Mouse (Mus musculus) midbrain, embryonic 16.5 days (tissue): Measurements from ENCODE around the gene Cdkl1. TPM values are rescaled to one million over a fixed set of nuclear protein-coding genes. Genes with fewer than 3 reads are reported as not detected.

Source experiments
- ATAC-seq: fragments of 200-750 bp; cut with Nextera tagmentation; 2 replicates; pipeline ENCODE4 v1.8.0; 2017; ENCODE audit warnings: moderate TSS enrichment
- H3K27ac ChIP-seq: fragments of 300-500 bp; sonication (generic); 2 replicates; pipeline ENCODE4 v1.5.1; 2014; ENCODE audit warnings: mild to moderate bottlenecking, low read length, mixed read lengths
- H3K27me3 ChIP-seq: fragments of 300-500 bp; sonication (generic); 2 replicates; pipeline ENCODE4 v1.6.1; 2014; ENCODE audit warnings: low read depth, low read length, mixed read lengths; ENCODE audit not compliant: control insufficient read depth, insufficient read depth
- H3K36me3 ChIP-seq: fragments of 300-500 bp; sonication (generic); 2 replicates; pipeline ENCODE4 v1.6.1; 2014; ENCODE audit warnings: mild to moderate bottlenecking, low read length, moderate library complexity, mixed read lengths; ENCODE audit not compliant: control insufficient read depth, insufficient read depth
- H3K4me1 ChIP-seq: fragments of 300-500 bp; sonication (generic); 2 replicates; pipeline ENCODE4 v1.6.1; 2014; ENCODE audit warnings: mild to moderate bottlenecking, low read length, mixed read lengths; ENCODE audit not compliant: control insufficient read depth, insufficient read depth
- H3K4me2 ChIP-seq: fragments of 300-500 bp; sonication (generic); 2 replicates; pipeline ENCODE4 v1.6.1; 2014; ENCODE audit warnings: mild to moderate bottlenecking, low read length, mixed read lengths
- H3K4me3 ChIP-seq: fragments of 300-500 bp; sonication (generic); 2 replicates; pipeline ENCODE4 v1.5.1; 2014; ENCODE audit warnings: low read depth, mild to moderate bottlenecking, low read length, moderate library complexity, mixed read lengths
- H3K9ac ChIP-seq: fragments of 300-500 bp; sonication (generic); 2 replicates; pipeline ENCODE4 v1.6.1; 2014; ENCODE audit warnings: low read depth, low read length, mixed read lengths
- H3K9me3 ChIP-seq: fragments of 300-500 bp; sonication (generic); replicated peaks from 2 replicates; pipeline ENCODE4 v1.6.1; 2014; ENCODE audit warnings: mild to moderate bottlenecking, low read length, mixed read lengths; ENCODE audit not compliant: control insufficient read depth, poor library complexity, severe bottlenecking
- WGBS: fragments of 180-500 bp; shearing (Covaris S2); extraction: QIAGEN DNeasy Blood & Tissue Kit; methylation state at CpG from one replicate; pipeline ENCODE4 v1.1.7; 2014; 5-methylcytosine and 5-hydroxymethylcytosine counted together
- polyA plus RNA-seq: library from polyadenylated mRNA; unstranded; fragments of >200 nt; fragmentation: Nextera tagmentation; extraction: Ambion mirVana; gene quantifications from 2 replicates; pipeline ENCODE4 v1.2.1, GENCODE M21; 2015

Cdkl1 gene
- polyA plus RNA-seq, 1 experiment from 2014 or later, result 13.7 TPM

DNA sequence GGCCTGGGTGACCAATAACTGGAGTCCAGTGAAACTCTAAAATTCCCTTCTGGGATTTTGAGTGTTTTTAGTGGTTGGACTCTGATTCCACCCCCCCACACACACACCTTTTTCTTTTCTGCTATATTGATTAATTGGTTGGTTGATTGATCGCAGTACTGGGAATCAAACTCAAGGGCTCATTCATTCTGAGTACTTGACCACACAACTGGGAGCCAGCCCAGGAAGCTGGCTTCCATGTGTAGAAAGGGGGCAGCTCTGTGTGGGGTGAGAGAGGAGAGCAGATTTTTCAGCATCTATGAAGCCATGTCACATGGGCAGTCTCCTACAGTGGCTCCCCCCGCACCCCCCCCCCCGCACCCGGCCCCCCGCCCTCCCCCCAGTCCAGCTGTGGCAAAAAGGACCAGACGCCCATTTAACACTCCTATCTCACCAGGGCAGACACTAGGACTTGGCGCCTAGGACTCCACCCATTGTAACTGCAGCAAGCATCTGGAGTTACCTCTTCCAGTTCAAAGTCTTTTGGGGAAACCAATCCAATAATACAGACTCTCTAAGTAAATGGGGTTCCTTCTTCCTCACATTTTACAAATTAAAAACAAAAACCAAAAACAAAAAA lies 31.7 kb downstream of the Cdkl1 start:
- 58% methylated on average over 7 of the region's 7 CpGs for WGBS
- Histone ChIP-seq H3K4me3 (no peak overlapping the region), H3K27me3 (no peaks in the 10 kb centered on the region), H3K4me2 (no peak overlapping the region), H3K9ac (no peak overlapping the region), H3K4me1 (peaks cover 9% of the 10 kb centered on the region), H3K27ac (no peak overlapping the region), H3K9me3 (no peaks in the 10 kb centered on the region), H3K36me3 (no peaks in the 10 kb centered on the region)
- no peak for ATAC-seq

DNA sequence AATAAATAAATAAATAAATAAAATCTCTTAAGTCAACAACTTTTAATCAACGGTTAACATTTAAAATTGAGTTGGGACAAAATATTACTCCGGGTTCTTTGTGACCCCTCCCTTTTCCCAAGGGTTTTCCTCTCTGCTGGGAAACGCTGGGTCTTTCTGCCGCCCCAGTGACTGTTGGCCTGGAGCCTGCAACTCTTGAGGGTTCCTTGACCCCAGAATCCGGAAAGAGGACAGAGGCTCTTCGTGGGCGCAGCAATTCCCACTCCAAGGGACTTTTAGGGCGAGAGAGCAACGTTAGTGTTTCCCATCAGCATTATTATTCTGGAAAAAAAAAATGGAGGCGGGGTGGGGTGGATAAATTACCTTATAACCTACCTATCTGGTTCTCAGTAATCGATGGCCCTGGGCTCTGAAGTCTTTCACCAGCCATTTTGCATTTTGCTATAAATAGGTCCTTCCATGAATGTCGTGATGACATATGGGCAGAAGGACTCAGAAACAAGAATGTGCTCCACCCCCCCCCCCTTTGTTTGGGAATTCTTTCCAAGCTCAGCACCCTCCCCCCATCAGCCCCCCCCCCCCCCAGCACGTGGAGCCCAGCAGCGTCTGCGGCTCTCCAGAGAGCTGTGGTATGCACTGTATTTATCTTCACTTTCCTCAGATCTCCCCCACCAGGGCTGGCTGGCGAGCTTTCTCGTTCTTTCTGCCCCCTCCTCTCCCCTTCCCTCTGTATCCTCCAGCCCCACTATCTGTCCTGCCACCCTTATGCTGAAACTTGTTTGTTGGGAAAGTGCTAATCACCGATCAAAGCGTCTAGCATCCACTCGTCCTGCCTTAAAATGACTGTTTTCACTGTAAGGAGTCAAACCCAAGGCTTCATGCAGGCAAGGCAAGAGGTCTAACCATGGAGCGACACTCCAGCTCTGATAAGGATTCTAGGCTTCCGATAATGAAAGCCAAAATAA lies 32.6 kb downstream of the Cdkl1 start:
- Histone ChIP-seq H3K4me2 (peak overlapping the region; percentile 50), H3K9ac (peak overlapping the region; percentile 25; the same call in 1 of the 2 replicates), H3K27ac (no peak overlapping the region), H3K4me3 (peak overlapping the region; percentile 6; the same call in 1 of the 2 replicates), H3K4me1 (peaks cover 9% of the 10 kb centered on the region), H3K27me3 (no peaks in the 10 kb centered on the region), H3K36me3 (no peaks in the 10 kb centered on the region), H3K9me3 (no peaks in the 10 kb centered on the region)
- 12% methylated on average over 21 of the region's 22 CpGs for WGBS
- ATAC-seq, result no peak

DNA sequence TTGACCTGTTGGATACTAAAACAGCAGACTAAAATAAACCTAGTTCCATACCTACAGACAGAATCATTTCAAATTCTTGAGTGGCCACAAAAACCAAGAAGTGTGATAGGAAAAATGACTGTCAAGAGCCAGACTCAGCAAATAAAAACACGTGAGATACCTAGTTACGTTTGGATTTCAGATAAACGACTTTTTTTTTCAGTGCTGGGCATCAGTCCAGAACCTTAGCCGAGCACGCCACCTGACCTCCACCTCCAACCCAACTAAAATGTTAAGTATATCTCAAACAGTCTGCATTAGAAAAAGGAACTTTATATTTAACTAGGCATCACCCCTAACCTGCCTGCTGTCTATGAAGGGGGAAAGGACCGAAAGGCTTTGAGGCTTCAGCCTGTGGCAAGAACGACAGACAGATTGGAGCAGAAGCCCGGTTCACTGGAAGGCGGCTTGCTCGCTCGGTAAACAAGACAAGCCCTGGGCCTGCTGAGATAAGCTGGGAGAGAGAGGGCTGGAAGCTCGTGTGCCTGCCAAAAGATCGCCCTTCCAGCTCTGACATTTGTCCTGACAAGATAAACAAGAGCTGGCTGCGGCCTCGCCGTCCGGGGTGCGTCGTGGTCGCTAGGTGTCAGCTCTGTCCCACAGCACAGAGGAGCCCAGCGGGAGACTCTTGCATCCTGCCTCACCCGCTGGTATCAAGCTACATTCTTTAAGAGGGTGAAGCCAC lies 33.5 kb downstream of the Cdkl1 start:
- peak overlapping the region; percentile 31; the same call in 1 of the 2 replicates for H3K9ac ChIP-seq
- H3K9me3 ChIP-seq, result no peaks in the 10 kb centered on the region
- WGBS, result 16% methylated on average over 22 of the region's 22 CpGs
- peak overlapping the region; percentile 38 for H3K4me2 ChIP-seq
- ATAC-seq, result peak; percentile 94
- no peak overlapping the region; the same call in 1 of the 2 replicates for H3K27ac ChIP-seq
- H3K4me3 ChIP-seq, result 0 out of 2 replicates have a peak overlapping the region, but pooled peaks have one; percentile 5
- peaks cover 9% of the 10 kb centered on the region for H3K4me1 ChIP-seq
- H3K27me3 ChIP-seq, result no peaks in the 10 kb centered on the region
- H3K36me3 ChIP-seq, result no peaks in the 10 kb centered on the region

DNA sequence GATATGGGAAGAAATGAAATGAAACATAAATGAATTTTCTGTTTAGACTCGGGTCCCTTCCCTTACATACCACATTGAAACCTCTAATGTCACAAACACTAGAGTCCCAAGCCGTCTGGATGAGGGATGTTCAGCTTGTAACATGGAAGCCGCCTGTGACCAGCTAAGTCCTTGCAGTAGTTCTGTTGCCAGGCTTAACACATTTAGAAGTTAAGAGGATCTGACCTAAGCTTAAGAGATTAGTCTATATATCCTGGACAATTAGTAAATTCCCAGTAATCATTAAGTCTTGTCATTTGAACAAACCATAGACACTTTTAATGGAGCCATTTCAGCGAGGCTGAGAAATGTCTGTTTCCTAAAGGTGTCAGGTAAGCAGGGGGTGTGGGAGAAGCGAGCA lies 35.1 kb downstream of the Cdkl1 start:
- H3K36me3 ChIP-seq, result no peaks in the 10 kb centered on the region
- ATAC-seq, result no peak
- no peaks in the 10 kb centered on the region for H3K27me3 ChIP-seq
- 75% methylated on average over 5 of the region's 5 CpGs for WGBS
- H3K4me2 ChIP-seq, result no peak overlapping the region
- no peak overlapping the region for H3K27ac ChIP-seq
- no peak overlapping the region for H3K9ac ChIP-seq
- H3K4me3 ChIP-seq, result no peak overlapping the region
- H3K9me3 ChIP-seq, result no peaks in the 10 kb centered on the region
- peaks cover 9% of the 10 kb centered on the region for H3K4me1 ChIP-seq

DNA sequence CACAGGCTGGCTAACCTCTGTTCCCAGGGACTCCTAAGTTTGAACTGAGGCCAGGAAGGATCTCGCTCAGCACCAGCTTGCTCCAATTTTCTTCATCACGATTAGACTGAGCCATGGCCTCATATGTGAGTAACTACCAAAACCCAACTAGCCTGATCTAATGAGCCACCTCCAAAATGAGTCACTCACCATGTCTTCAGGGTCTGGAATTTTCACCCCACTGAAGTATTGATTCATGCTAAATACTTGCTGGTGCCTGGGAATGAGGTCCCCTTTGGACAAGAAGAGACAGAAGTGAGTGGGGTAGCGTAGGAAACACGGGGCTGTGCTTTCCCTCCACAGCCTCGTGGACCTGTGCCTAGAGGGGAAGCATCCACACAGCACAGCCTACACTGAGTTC lies 37.1 kb downstream of the Cdkl1 start:
- ATAC-seq, result no peak
- 85% methylated on average over 5 of the region's 5 CpGs for WGBS
- H3K27me3 ChIP-seq, result no peaks in the 10 kb centered on the region
- no peak overlapping the region for H3K27ac ChIP-seq
- no peak overlapping the region for H3K9ac ChIP-seq
- H3K36me3 ChIP-seq, result 0 out of 2 replicates have a peak, but pooled peaks cover 2% of the 10 kb centered on the region
- no peak overlapping the region for H3K4me2 ChIP-seq
- H3K9me3 ChIP-seq, result no peaks in the 10 kb centered on the region
- H3K4me1 ChIP-seq, result peaks cover 9% of the 10 kb centered on the region
- H3K4me3 ChIP-seq, result no peak overlapping the region

DNA sequence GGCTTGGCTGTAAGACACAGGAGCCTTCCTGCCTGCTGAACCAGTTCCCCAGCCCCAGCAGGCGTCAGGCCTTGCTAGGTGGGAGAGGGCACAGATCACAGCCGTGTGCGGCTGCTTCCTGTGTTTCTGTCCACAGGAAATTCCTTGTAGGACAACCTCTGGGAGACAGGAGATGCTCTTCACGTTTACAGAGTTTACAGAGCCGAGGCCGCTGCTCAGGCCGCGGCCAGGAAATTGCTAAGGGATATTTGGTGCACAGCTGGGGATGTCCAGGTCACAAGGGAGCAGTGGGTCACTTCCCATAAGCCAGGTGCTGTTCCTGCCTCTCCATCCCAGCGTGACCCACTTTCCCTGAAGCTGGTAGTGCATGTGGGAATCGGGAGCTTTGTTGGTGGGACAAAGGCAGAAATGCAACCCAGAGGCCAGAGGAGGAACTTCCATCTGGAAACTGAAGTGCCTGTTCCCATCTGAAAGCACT lies 39.2 kb downstream of the Cdkl1 start:
- no peak for ATAC-seq
- Histone ChIP-seq H3K4me3 (no peak overlapping the region), H3K9ac (no peak overlapping the region), H3K27ac (no peak overlapping the region), H3K4me2 (no peak overlapping the region), H3K4me1 (no peaks in the 10 kb centered on the region), H3K27me3 (no peaks in the 10 kb centered on the region), H3K36me3 (0 out of 2 replicates have a peak, but pooled peaks cover 3% of the 10 kb centered on the region), H3K9me3 (no peaks in the 10 kb centered on the region)
- WGBS, result 38% methylated on average over 10 of the region's 10 CpGs

DNA sequence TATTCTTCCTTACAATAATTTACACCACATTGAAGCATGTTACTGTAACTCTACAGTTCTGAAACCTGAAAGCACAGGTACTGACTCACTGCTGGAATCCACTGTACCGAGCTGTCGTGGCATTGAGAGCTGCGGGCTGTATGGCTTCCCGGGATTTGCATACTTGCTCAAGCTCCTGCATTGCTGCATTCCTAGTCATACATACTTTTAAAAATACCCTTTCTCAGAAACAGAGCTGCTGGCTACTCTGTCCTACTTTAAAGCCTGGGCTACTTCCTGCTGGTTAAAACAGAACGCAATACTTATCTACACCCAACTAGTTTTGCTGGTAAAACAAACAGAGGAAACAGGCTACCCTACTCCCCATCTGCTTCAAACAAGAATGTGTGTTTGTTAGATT lies 46.9 kb downstream of the Cdkl1 start:
- Histone ChIP-seq H3K9me3 (no peaks in the 10 kb centered on the region), H3K9ac (no peak overlapping the region), H3K4me3 (no peak overlapping the region), H3K4me1 (no peaks in the 10 kb centered on the region), H3K27ac (no peak overlapping the region), H3K36me3 (0 out of 2 replicates have a peak, but pooled peaks cover 3% of the 10 kb centered on the region), H3K4me2 (no peak overlapping the region), H3K27me3 (no peaks in the 10 kb centered on the region)
- WGBS, result 91% methylated on average over 5 of the region's 5 CpGs
- ATAC-seq, result no peak

DNA sequence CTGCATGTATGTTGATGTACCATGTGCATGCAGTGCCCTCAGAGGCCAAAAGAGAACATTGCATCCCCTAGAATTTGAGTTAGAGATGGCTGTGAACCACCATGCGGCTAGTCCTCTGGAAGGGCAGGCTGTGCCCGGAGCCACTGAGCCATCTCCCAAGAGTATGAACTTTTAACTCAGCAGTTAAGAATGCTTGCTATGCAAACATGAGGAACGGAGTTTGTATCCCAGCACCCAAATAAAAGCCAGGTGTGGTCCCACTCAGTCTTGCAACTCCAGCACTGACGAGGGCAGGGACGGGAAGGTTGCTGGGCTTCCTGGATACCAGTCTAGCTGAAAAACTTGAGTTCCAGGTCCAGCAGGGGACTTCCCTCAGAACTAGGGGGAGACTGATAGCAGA lies 49.1 kb downstream of the Cdkl1 start:
- Histone ChIP-seq H3K4me2 (no peak overlapping the region), H3K9me3 (no peaks in the 10 kb centered on the region), H3K4me1 (no peaks in the 10 kb centered on the region), H3K27me3 (no peaks in the 10 kb centered on the region), H3K4me3 (no peak overlapping the region), H3K27ac (no peak overlapping the region), H3K9ac (no peak overlapping the region), H3K36me3 (no peaks in the 10 kb centered on the region)
- WGBS, result 93% methylated on average over 5 of the region's 5 CpGs
- ATAC-seq, result no peak
